Mouse (Mus musculus): Measurements from ENCODE around the gene Pabpc6.

The Pabpc6 gene

DNA sequence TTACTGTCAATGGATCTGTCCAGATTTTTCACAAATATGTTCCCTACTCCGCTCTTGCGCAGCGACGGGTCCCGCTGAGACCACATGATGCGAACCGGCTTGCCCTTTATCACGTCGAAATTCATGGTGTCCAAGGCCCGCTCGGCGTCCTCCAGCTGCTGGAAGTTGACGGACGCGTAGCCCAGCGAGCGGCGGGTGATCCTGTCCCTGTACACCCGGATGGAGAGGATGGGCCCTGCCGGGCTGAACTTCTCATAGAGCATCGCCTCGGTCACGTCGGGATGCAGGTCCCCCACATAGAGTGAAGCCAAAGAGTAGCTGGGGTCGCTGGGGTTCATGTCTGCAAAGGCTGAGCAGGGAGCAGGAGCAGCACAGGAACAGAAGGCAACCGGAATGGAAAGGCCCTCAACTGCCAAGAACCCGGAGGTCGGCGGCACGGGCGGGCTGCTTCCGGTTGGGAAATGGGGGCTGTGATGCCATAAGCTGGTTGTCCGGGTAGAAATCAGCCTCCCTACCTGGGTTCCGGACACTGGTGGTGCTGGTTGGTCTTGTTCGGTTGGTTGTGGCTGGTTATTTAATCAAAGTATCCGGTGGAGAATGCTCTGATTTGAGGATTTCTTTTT is at the start of gene Pabpc6:
Gene Pabpc6, minus strand, starts transcription at position 435 of the 623 bp plus-strand sequence.
- DNase-seq (ENCODE audit: low read depth, low spot score) = no peak

DNA sequence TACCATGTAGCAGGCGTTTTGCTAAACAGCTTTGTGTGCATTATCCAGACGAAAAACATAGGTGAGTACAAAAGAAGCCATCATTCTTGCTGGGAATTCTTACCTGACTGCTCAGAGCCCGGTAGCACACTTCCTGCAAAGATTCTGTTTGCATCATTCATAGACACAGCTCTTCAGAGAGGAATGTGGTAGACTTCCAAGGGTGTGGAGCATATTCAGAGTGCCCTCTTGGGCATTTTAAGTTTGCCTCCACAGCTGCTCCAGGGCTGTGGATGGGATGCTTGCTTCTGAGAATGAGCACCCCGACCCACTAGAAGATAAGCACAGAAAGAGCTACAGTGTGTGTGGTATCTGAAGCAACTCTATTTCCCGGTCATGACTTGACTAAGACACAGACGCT is 41.4 kb upstream of the Pabpc6 start:
- DNase-seq (ENCODE audit: low read depth, low spot score) = no peak

DNA sequence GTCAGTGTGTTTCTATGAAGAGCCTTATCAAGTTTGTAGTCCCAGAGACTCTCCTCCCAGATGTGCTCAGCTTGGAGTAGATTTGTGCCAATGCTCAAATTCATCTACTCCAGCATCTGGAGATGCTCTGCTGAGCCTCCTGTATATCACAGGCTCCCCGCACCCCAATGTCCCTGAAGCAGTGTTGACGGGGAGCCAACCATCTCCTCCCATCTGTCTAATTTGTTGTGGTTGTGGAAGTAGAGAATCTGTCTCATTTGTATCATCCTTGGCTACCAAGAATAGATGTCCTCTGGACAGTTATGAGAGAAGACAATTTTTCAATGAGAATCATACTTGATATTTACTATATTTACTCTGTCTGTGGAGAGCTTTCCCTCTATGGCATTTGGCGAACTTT is 39.4 kb upstream of the Pabpc6 start:
- DNase-seq (ENCODE audit: low read depth, low spot score) = no peak

DNA sequence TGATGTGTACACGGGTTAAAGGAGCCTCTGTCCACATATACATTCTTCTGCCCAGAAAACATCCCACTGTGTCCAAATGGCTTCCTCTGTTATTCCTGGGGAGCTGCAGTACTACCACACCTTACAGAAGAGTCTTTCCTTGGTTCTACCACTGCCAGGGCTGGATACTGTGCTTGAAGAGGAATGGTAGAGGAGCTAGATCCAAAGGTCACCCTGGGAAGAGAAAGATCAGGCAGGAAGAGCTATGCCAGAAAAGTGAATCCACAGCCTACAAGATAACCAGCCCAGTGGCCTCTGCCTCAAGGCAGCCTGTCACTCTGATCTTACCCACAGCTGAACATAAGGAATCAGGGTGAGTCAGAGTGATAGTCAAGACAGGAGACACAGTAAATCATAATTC is 37.8 kb upstream of the Pabpc6 start:
- no peak for DNase-seq (ENCODE audit: low read depth, low spot score)

DNA sequence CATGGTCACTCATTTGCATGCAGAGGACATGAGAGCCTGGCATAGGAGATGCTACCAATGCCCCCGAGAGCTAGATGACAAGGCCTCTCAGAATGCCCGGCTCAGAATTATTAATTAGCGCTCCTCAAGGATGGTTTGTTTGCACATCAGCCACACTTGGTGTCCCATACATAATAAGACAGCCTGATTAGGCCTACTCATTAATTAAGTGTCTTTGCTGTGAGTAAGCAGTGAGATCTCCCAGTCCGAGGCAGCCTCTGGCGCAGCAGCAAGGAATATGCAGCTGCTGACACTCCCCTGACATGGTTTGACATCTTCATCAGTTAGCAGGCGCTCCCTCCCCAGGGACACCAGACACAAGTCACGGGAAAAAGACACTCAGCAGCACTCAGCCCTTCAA is 28.2 kb upstream of the Pabpc6 start:
- no peak for DNase-seq (ENCODE audit: low read depth, low spot score)

DNA sequence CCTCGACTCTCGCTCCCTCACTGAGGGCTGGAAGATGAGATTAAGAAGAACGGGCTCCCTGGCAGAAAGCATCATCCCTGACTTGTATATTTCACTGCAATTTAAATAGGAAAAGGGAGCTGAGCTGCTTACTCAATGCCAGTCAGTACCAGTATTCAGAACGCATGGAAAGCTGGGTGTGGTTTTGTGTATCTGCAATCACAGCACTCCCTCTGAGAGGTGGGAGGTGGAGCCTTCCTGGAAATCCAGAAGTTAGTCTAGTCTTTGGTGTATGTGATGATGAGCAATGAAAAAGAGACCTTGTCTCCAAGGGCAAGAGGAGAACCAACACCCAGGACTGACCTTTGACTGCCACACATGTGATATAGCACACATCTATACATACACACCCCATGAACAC is 21.7 kb upstream of the Pabpc6 start:
- no peak for DNase-seq (ENCODE audit: low read depth, low spot score)

DNA sequence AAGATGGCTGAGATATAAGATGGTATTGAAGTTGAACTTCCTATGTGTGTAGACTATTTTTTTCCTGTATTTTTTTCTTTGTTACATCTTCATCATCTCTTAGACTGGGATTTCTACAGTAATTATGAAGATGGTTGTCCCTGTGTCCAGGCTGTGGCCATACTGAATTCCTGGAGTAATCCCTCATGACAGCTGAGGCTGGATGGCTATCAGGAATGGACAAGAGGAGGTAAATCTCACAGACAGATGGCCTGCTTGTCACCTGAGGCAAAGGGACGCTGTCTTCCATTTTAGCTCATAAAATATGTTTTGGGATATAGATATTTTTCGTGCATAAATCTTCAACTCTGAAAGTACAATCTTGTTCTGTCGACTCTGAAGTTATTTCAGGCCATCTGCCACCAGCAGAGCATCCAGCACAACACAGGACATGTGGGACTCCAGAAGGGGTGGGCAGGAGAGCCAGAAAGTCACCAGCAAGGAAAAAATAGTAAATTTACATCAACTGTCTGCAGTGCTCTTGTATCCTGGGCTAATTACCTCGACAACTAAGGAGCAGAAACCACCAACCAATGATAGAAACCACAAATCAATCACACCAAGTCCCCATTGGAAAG is 14.1 kb upstream of the Pabpc6 start:
- no peak for DNase-seq (ENCODE audit: low read depth, low spot score)

DNA sequence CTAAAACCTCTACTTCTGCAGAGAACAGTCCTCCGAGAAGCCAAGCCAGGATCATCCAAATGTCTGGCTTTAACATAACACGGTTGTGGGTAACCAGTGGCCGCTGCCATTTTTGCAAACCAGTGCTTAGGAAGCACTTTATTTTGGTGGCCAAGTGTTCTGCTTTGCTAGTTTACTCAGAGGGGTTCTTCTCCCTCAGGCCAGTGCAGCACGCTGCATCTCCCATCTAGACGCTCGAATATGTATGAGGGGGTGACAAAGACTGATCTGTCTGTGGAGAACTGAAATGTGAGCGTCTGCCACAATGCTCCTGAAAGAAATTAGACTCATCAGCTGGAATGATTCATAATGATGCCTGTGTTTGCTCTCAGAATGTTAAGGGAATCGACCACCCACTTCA is 11.2 kb upstream of the Pabpc6 start:
- DNase-seq (ENCODE audit: low read depth, low spot score) = no peak

DNA sequence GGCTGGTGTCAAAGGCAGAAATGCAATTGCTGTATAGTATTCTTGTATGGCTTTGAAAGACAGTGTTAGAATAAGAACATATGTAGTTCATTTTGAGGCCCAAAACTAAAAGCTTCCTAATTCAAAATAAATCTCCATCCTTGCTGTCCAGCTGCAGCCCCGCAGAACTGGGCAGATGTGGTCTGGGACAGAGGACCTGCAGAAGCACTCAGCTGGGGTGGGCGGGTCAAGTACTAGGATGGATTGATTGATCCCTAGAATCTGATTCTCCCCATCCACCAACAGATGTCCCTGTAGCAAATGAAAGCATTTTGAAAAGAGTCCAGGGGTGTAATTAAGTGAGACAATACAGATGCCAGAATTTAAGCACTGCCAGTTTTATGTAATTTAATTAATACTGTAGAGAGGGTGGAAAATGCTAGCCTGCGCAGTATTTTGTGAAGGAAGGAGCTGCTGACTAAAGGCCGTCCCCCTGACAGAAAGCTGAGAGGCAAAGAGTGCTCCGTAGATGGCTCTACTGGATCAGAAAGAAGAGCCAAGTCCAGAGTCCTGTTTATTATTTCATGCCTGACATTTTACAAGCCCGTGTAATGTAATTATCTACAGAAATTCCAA is 5.8 kb upstream of the Pabpc6 start:
- no peak for DNase-seq (ENCODE audit: low read depth, low spot score)

DNA sequence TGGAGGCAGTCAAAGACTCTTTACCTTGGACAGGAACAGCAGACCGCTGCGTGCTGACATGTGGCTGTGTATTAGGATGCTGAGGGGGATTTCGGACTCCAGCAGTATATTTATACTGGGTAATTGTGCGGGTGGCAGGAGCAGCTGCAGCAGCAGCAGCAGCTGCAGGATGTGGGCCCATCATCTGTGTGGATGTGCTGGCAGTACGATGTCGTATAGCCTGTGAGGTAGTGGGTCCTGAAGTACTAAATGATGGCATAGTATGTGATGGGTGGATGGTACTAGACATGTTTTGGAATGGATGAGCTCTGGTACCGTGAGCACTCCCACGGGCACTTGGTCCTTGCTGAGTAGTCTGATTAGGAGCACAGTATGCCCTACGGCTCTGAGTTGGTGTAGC is 1.6 kb downstream of the Pabpc6 start:
- no peak for DNase-seq (ENCODE audit: low read depth, low spot score)

DNA sequence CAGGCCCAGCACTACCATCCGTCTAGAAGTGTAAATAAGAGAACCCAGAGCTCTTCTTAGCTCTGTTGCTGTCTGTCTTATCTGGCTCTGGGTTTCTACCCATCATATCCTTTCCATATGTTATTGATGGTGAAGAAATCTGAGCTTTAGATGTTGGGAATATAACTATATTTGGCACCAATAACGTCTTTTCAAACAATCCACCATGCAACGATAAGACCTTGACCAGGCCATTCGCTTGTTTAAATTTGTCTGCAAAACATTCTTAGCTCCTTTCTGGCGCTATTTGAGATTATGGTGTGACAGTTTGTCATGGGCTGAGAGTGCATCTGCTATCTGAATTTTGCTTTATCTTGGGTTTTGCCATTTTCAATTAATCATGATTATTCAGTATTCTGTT is 10.9 kb downstream of the Pabpc6 start:
- no peak for DNase-seq (ENCODE audit: low read depth, low spot score)

DNA sequence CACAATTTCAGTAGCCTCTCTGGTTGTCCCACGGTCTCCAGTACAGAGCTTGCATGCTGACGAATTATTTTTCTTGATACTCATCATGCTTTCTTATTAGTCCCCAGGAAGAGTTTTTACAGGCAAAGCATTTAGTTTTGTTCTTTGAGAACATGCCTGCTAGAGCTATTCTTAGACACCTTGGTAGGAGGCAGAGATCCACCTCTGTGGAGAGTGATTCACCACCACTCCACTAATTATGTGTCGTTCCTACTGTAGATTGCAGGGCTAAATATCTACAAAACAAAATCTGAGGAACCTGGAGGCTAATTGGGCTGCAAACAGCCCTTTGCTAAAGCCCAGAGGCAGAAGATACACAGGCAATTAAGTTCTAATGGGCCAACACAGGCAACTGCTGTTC is 15.4 kb downstream of the Pabpc6 start:
- no peak for DNase-seq (ENCODE audit: low read depth, low spot score)

DNA sequence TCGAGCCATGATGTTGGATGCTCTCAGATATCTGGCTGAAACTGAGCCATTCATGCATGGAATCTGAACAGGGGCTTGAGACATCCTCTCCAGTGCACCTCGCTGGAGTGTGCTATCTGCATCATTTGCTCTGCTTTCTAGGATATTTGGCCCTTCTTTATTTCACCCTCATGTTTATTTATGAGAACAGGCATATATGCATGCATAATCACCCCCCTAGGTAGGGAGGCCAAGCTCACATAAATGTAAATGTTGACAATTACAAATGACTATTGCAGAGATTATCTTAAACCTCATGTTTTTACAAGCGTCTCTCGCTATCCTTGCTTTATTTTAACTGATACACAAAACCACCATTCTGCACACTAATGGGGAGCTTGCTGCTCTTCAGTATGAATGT is 21.9 kb downstream of the Pabpc6 start:
- DNase-seq (ENCODE audit: low read depth, low spot score) = no peak

DNA sequence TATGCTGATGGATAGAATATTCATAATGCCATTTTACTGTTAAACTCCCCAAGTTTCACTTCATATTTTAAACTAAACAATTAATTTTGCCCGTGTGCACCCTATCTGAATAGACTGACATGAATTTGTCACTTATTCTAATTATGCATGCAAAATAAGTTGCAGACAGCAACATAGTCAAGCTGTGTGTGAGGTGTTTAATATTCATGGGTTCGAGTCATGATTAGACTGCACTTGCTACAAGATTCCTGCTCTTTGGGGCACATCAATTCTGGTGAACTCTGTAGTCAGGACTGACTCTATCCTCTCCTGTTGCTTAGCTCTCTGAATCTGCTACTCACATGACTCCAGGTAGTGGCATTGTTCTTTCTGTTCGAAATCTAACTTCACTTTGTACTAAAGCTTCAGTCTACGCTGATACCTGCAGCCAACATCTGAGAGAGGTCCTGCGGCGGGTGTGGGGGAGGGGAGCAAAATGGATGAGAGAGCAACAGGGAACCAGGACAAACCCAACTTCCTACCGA is 25.8 kb downstream of the Pabpc6 start:
- DNase-seq (ENCODE audit: low read depth, low spot score) = no peak

DNA sequence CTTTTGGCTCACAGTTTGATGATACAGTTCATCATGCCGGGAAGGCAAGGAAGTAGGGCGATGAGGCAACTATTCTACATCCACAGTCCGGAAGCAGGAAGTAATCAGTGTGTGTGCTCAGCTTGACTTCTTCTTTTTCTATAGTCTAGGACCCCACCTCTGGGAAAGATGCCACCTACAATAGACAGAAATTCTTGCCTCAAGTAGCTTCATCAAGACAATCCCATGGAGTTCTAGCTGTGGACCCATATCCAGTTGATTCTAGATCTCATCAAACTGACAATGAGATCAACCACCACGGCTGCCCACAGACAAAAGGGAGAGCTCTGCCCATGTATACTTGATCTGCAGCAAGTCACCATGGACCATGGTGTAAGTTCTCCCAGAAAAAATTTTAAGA is 32.5 kb downstream of the Pabpc6 start:
- no peak for DNase-seq (ENCODE audit: low read depth, low spot score)

DNA sequence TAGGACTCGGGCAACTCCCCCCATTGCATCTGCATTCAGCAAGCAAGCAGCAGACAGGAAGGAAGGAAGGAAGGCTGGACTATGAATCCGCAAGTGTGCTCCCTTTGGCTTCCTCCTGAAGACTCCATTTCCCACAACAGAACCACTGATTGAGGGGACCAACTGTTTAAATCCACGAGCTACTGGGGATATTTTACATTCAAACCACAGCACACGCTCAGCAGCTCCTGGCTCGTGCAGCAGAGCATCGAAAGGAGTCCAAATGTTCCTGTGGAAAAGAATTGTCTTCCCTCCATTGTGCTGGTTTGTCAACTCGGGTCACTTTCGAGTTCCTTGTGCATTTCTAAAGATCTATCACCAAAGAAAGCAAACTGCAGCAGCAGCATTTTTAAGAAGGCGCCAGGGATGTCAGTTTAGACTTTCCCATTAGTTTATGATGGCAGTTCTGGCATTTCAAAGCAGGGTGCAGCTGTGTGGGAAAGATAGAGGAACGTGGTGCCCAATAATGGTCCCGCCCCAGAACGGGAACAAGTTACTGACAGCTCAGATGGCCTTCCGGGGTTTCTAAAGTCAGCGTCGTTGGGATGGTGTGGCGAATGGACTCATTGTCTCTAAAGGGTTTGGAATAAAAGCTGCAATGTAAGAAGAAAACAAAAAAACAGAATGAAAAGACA is 36.8 kb downstream of the Pabpc6 start:
- DNase-seq (ENCODE audit: low read depth, low spot score) = no peak

DNA sequence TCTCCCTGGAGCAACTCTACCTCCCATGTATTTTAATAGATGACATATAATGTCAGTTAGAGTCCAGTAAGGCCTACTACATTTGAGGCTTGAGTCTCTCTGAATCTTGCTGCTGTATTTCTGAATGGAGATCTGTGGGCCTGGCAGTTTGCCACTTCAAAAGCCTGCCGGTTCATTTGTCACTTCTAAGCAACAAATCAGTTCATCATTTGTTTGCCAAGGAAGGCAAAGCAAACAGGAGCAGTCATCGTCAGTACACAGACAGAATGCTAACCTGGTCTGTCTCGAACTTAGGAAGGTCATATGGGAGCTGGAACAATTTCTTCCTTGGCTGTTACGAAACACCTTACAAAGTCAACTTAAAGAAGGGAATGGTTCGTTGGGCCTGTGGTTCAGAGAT is 37.4 kb downstream of the Pabpc6 start:
- no peak for DNase-seq (ENCODE audit: low read depth, low spot score)

DNA sequence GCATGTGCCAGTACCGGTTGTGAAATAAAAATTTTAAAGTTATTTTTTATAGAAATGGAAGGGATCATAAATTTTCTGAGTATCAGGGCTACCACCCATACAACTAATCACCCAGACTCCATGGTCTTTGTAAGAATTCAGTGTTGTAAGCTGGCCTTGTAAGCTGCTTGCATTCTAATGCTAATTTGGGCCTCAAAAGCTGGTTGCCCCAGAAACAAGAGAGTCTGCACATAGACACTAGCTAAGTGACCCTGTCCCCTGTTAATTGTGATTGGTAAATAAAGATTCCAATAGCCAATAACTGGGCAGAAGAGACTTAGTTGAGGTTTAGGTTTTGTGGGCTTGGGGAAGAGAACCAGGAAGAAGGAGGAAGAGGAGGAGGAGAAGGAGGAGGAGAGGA is 38.4 kb downstream of the Pabpc6 start:
- no peak for DNase-seq (ENCODE audit: low read depth, low spot score)

DNA sequence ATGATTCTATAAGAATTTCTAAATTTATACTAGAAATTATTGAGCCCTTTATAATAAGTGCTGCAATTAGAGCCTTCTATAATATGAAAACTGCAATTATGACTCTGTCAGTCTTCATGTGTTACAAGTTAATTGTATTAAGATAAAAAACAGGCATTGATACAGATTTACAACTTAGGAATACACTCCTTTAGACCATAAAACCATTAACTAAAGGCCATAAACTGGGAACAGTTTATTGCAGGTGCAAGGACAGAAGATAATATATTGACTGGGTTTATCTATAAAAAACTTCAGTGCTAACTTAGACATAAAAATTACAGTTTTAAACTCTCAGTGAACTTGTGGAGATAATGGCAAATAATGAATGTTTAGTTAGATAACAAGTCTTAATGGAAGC is 42.5 kb downstream of the Pabpc6 start:
- DNase-seq (ENCODE audit: low read depth, low spot score) = no peak

All from A20 (cell line).